Mouse (Mus musculus): ENCODE data around the gene Coa5. TPM values are rescaled to one million over a fixed set of nuclear protein-coding genes. Genes with fewer than 3 reads are reported as not detected.

Gene Coa5
- total RNA-seq (2021) = 100 to 1,000 TPM; 106 to 107 TPM
- long read RNA-seq, experiment 1, transcript Coa5-201 (3 exons, 3,863 nt) = major isoform, 78 of 95 reads
- long read RNA-seq, experiment 1, partial matches to known transcripts = 0 of 95 reads
- long read RNA-seq, experiment 1, other reads (novel, unspliced or antisense) = 17 of 95 reads
- long read RNA-seq, experiment 2, transcript Coa5-201 (3 exons, 3,863 nt) = major isoform, 121 of 132 reads
- long read RNA-seq, experiment 2, partial matches to known transcripts = 0 of 132 reads
- long read RNA-seq, experiment 2, other reads (novel, unspliced or antisense) = 11 of 132 reads

DNA sequence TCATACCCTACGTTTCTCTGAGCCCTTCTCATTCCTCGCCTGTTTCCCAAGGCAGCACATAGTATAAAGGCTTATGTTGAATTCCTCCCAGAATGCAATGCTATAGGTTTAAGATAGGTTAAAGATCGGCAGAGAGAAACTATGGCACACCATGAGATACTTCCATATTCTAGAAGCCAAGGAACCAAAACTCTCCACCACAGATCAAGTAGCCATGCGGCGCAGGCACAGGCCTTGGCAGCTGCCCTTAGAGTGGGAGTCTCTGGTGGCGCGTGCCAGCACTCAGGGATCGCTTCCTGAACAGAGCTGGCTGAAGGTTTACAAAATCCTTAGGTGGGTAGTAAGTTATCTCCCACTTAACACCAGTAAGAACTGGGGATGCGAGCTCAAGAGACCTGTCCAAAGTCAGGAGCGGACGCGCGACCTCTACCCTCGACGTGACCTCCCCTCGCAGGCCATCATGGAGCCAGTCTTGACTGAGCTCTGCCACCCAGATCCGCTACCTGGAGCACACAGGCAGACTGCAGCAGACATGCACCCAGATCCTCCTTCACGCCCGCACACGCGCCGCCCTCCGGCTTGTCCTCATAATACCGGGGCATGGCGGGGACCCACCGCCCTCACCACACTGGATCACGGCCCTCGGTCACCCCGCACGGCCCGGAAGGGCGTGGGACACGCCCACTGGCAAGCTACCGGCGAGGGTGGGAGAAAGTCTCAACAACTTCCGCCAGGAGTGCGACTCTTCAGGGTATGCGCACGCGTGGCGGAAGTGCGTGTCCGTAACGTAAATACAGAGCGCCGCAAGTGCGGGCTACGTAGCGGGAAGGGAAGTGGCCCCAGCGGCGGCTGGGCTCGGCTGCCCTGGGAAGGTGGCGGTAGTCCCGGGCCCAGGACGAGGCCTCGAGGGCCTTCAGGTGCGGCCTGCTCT is at the start of gene Coa5, which contains the start of gene Unc50:
TSS of gene Coa5 (minus strand) at position 738 of the 931 bp plus-strand sequence.
TSS of gene Unc50 (plus strand) at position 774 of the 931 bp plus-strand sequence.
- intact Hi-C loops (cut with DNase I; ENCODE audit: low total_unique reads) = no loop called here
- DNase-seq = peak; percentile 95

DNA sequence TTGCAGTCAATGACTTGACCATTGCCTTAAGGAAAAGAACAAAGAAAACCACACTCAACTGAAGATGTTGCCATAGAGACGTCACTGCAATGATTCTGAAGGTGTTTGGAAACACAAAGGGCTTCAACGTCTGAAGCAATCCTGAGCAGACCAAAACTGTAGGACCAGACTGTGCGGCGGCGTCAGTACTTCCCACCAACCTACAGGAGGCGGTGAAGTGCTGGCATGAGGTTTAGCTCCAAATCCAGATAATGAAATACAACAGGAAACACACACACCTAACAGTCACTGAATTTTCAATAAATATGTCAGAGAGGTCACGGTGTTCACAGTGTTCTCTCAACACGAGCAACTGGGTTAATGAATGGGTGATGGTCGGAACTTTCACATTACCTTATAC is 49.2 kb upstream of the Coa5 start:
- DNase-seq = no peak
- intact Hi-C loops (cut with DNase I; ENCODE audit: low total_unique reads) = loop anchor here (10.0 kb wide), 1 partner anchor 156 kb away; no protein-coding TSS in a partner anchor

DNA sequence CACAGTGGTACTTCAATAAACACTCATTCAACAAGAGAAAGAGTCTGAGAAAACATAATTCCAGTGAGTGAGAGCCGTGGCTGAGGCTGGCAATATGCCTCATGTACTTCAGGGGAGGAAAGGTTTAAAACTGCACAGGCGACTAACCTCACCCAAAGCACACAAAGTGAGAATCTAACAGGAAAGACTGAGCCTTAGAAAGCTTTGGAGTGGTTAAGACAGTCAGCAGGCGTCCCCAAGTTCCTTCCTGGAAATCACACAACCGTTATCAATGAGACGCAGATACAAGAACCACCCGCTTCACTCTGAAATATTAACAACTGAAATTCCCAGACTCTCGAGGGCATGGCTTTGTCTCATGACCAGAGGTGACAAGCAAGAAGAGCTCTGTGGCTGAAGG is 48.5 kb upstream of the Coa5 start:
- no peak for DNase-seq
- intact Hi-C loops (cut with DNase I; ENCODE audit: low total_unique reads) = loop anchor here (10.0 kb wide), 1 partner anchor 156 kb away; no protein-coding TSS in a partner anchor

DNA sequence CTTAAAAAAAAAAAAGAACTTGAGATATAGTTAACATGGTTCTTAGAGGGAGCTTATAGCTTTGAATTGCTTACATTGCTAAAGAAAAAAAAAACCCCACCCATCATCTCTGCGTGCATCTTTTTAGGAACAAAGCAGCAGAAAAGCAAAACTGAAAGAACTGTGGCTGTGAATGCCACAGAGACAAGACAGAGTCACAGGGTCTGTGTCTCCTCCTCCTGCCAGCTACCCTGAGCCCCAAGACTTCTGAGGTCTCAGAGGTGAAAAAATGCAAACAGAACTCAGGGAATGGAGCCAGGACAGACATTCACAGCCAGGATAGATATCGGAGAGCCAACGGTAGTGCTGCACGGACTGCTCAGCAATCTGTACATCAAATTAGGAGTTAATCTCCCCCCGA is 48.0 kb upstream of the Coa5 start:
- no peak for DNase-seq
- intact Hi-C loops (cut with DNase I; ENCODE audit: low total_unique reads) = loop anchor here (10.0 kb wide), 1 partner anchor 157 kb away; no protein-coding TSS in a partner anchor

DNA sequence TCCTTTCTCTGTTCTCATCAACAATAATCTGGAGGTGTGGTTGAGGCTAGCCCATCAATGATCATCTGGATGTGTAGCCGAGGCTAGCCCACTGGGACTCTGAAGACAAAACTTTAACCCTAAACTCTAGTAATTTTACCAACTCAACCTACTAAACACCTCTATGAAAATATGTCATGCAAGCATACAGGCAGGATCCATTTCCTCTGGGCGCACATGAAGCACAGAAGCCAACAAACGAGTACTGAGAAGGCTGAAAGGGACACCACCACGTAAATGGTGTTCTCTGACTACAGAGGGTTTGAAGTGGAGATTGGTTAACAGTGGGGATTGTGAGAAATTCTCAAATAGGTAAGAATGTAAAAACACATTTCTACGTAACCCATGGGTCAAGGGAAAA is 47.3 kb upstream of the Coa5 start:
- DNase-seq = no peak
- intact Hi-C loops (cut with DNase I; ENCODE audit: low total_unique reads) = loop anchor here (10.0 kb wide), 1 partner anchor 158 kb away; no protein-coding TSS in a partner anchor

DNA sequence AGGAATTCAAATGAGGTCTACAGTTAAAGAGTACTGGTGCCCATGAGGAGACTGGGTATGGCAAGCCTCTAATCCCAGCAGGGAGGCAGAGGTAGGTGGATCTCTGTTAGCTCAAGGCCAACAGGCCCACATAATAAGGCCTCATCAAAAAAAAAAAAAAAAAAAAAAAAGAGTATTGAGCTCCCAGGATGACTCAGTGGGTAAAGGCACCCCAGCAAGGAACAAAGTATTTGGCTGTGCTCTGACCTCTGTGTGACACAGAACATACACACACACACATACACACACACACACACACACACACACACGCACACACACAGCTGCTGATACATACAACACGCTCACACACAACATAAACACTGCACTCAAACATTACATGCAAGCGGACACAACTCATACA is 45.4 kb upstream of the Coa5 start:
- no peak for DNase-seq
- intact Hi-C loops (cut with DNase I; ENCODE audit: low total_unique reads) = loop anchor here (10.0 kb wide), 1 partner anchor 159 kb away; no protein-coding TSS in a partner anchor

DNA sequence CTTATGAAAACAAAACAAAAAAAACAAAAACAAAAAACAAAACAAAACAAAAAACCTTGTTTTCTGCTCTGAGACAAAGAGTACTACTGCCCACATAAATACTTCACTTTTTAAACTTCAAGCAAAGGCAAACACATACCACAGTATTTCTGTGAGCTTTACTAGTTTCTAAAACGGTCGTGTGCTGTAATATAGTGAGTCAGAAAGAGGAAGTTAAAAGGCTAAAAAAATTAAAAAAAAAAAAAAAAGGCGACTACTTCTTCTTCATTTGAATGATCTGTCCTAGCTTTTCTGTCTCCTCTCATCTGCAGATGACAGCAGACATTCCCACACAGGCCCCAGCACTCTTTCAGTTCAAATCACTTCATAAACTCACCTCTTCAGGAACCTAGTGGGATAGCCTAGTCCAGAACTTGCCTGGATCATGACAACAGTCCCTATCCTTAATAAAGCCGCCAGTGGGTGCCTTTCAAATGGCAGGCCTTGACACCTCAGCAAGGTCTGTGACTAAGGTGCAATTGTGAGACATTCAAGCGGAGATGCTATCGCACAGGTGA is 44.8 kb upstream of the Coa5 start:
- intact Hi-C loops (cut with DNase I; ENCODE audit: low total_unique reads) = loop anchor here (10.0 kb wide), 1 partner anchor 160 kb away; no protein-coding TSS in a partner anchor
- no peak for DNase-seq

DNA sequence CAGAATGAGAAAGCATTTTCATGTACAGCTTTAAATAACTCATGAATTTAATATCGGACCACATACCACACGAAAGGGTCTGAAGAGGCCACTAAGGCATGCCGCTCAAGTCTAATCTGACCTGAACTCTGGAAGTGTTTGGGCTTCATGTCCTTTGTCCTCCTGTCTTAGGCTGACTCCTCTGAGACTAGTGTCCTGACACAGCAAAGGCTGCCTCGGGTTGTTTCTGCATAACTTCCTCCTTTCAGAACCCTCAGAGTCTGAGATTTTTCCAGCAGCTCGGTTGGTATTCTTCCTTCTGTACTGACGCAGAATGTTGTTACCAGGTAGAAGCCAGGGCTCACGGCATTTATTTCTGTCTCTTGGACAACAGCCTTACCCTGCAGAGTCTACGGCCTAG is 44.1 kb upstream of the Coa5 start:
- no peak for DNase-seq
- intact Hi-C loops (cut with DNase I; ENCODE audit: low total_unique reads) = loop anchor here (10.0 kb wide), 1 partner anchor 161 kb away; no protein-coding TSS in a partner anchor

DNA sequence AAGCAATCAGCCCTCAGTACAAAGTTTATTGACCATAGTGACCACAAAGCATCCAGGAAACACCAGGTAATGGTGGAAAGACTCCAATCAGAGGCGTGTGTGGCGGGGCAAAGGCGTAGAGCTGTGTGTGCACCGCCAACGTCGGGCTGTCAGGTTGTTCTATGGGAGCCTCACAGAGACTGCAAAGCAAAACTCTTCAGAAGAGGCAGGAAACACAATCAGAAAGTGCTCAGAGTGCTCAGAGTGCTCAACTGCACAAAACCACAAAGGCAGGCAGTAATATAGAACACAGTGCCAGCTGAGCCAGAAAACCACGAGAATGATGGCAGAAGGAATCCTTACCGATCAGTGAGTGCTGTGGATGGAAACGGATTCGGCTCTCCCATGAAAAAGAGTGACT is 43.3 kb upstream of the Coa5 start:
- DNase-seq = no peak
- intact Hi-C loops (cut with DNase I; ENCODE audit: low total_unique reads) = loop anchor here (10.0 kb wide), 1 partner anchor 162 kb away; no protein-coding TSS in a partner anchor

DNA sequence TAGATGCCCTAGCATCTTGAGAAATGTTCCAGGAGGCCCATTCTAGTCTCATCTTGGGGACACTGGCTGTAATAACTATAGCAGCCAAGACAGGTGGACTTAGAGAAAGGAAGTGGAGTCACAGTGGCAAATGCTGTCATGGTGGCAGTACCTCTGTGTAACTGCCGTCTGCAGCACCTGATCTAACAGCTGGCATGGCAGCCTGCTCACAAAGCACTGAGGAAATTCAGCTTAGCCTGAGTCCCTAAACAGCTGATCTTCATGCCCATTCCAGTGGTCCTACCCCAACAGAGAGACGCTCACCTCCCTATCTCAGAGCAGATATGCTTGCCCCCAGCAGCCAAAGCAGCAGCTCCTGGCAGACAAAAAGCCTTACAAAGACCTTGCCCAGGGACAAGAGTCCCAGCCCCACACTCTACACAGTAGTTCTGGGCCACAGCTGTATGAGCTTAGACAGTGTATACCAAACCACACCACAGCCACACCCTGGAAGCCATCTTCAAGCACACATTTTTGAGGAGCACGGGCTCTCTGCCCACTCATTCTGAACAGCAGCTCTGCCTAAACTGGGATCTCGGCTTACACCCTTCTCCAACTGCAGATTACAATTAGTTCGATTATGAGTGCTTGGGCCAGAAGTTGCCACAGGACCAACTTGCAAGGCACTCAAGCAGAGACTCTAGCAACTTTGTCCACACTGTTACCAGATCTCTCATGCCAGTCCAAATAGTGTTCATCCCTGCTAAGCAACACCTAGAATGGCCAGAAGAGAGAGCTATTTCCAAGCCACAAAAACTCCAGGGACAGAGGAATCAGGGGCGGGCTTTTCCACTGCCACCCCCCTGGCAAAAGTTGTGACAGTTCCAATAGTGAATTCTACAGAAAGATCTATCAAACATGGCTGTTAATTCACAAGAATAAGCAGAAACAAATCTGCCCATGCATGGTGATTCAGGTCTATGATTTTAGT is 41.6 kb upstream of the Coa5 start:
- DNase-seq = no peak
- intact Hi-C loops (cut with DNase I; ENCODE audit: low total_unique reads) = loop anchor here (10.0 kb wide), 1 partner anchor 163 kb away; no protein-coding TSS in a partner anchor

DNA sequence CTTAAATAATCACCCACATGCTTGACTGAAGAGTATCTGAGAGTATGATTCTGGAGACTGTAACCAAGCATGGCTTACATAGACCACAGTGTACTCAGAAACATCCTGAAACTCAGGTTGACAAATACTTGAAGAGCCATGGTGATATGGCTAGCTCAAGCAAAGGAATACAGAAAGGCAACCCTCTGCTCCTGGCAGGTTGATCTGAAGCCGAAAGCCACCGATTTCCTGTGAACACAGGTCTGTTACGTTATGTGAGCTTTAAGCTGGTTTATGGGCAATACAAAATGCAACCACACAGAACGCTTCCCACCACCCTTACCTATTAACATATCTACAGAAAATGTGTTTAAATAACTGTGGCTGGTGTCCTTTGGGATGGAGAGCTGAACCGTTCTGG is 39.1 kb upstream of the Coa5 start:
- intact Hi-C loops (cut with DNase I; ENCODE audit: low total_unique reads) = no loop called here
- DNase-seq = no peak

DNA sequence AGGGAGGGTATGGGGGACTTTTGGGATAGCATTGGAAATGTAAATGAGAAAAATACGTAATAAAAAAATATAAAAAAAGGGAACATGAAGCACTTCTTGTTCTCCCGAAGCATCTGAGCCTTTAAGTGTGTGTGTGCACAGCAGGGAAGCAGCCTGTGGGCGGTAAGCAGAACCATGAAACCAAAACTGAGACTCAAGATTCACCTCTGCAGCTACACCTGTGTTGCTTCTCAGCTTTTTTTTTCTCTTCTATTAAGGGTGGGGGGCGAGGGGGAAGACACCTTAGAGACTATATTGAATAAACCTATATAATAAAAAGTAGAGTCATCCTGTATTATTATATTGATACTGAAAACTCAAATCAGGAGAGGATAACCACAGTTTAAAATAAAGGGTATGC is 37.9 kb upstream of the Coa5 start:
- DNase-seq = no peak
- intact Hi-C loops (cut with DNase I; ENCODE audit: low total_unique reads) = no loop called here

DNA sequence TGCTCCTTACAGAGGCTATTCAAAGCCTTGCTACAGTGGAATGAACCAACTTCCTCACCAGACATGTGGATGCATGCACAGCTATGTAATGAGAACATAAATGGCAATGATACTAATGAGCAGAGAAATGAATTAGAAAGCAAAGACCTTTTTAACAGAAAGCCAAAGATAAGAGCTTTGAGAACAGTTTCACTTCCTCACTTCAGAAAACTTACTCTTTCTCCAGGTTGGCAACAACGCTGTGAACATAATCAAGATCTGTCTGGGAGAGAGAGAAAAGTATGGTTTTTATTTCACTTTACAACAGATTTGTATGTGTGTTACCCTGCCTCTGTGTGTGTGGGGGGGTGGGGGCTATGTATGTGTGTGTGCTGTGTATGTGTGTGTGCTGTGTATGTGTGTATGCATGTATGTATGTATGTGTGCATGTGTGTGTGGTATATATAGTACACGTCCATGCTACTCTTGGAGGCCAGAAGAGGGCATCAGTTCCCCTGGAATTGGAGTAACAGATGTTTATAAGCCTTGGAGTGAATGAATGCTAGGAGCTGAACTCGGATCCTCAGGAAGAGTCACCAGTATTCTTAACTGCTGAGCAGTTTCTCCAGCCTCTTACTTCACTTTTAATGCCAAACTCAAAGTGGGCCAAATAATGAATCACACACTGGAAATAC is 36.6 kb upstream of the Coa5 start:
- intact Hi-C loops (cut with DNase I; ENCODE audit: low total_unique reads) = no loop called here
- DNase-seq = no peak

DNA sequence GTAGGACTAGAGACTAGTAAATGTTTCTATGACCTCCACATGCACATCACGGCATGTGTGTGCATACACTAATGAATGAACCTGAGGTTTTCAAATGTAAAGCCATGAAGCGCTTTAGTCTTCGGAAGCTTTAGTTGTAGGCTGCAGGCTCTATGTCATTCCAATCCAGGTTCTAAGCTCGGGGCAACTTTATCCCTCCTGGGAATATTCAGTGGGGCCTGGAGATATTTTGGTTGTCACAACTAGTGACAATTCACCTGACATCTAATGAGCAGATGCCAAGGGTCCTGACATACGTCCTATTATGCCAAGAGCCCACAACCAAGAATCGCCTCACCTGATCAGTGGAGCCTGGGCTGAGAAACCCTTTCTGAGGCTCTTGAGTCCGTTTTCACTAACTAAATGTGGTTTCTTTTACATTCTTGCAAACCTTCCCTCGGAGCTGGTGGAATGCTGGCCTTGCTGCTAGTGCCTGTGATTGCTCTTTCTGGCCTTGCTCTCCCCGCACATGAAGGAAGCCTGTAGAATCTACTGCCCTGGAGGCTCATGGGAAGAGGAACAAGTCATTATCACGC is 35.1 kb upstream of the Coa5 start:
- intact Hi-C loops (cut with DNase I; ENCODE audit: low total_unique reads) = no loop called here
- DNase-seq = no peak

DNA sequence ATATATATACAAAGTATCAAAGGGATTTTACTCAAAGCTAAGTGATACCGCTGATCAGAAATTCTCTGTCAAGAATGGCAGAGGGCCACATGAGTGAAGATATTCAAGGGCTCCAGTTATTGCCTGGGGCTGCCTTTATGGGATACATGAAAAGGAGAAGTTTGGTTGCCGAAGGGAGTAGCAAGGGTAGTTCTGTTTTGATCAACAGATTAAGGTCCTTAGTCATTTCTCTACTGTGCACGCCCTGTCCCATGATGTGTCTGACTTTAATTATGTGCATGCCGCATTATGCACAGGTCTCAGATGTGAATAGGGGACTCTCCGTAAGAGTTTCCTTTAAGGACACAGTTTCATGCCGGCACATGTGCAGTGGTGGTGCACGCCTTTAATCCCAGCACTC is 27.6 kb upstream of the Coa5 start:
- no peak for DNase-seq
- intact Hi-C loops (cut with DNase I; ENCODE audit: low total_unique reads) = no loop called here

DNA sequence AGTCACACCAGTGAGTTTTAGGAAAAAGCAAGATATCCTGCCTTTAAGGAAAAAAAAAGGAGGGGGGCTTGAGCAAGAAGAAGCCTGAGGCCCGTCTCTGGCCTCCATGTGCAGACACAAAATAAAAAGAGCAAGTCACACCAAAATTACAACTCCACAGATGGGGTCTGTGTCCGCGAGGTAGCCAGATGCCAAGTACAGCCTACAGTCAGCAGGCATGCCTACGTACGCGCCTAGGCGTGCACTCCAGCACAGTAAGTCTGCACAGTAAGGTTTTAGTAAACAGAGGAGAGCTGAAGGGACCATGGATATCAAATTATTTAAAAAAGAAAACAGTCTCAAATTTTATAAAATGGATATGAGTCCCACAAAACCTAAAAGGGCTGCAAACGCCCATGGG is 21.4 kb upstream of the Coa5 start:
- intact Hi-C loops (cut with DNase I; ENCODE audit: low total_unique reads) = no loop called here
- no peak for DNase-seq

DNA sequence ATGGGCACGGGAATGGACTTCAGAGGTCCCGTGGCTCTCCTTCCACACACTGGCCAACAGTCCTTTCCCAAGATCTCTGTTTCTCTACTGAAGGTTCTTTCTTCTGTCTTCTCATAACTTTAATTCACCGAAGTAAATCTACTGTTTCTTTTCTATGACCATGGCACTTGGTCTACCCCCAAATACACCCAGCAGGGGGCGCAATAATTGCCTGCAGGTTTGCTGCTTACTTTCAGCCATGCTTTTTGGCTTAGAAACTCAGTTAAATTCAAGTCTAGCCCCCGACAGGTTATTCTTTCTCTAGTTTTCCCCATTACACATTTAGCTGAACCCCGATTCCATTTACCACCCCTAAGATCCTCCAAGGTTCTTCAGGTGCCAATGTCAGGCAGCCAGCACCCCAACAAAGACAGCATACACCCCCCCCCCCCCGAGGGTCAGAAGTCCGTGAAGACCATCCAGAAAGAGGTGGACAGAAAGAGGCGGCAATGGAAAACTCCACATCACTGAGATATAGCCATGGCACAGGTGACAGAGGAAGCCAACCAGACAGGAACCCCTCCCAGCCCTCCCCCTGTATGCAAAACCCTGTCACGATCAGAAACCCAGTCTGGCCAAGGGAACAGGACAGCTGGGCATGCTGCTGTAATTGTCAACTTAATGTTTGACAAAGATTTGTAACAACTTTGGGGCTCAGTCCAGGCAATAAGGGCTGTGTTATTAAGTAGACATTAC is 18.6 kb upstream of the Coa5 start:
- DNase-seq = peak; percentile 60
- intact Hi-C loops (cut with DNase I; ENCODE audit: low total_unique reads) = loop anchor here (10.0 kb wide), 1 partner anchor 186 kb away; no protein-coding TSS in a partner anchor
